Mouse (Mus musculus) forebrain, embryonic 12.5 days (tissue): Measurements from ENCODE around the gene Rps21. TPM values are rescaled to one million over a fixed set of nuclear protein-coding genes. Genes with fewer than 3 reads are reported as not detected.

ENCODE experiments used
- ATAC-seq: fragments of 200-750 bp; cut with Nextera tagmentation; 2 replicates; pipeline ENCODE4 v1.8.0; 2017; ENCODE audit warnings: moderate TSS enrichment; ENCODE audit not compliant: low FRiP score
- H3K27ac ChIP-seq: fragments of 300-500 bp; sonication (generic); 2 replicates; pipeline ENCODE4 v1.5.1; 2016; ENCODE audit warnings: mild to moderate bottlenecking
- H3K27me3 ChIP-seq: fragments of 300-500 bp; sonication (generic); 2 replicates; pipeline ENCODE4 v1.6.1; 2016; ENCODE audit warnings: mild to moderate bottlenecking
- H3K36me3 ChIP-seq: fragments of 300-500 bp; sonication (generic); replicated peaks from 2 replicates; pipeline ENCODE4 v1.6.1; 2016; ENCODE audit warnings: mild to moderate bottlenecking
- H3K4me1 ChIP-seq: fragments of 300-500 bp; sonication (generic); 2 replicates; pipeline ENCODE4 v1.6.1; 2016
- H3K4me2 ChIP-seq: fragments of 300-500 bp; sonication (generic); 2 replicates; pipeline ENCODE4 v1.6.1; 2016; ENCODE audit warnings: mild to moderate bottlenecking, moderate library complexity
- H3K4me3 ChIP-seq: fragments of 300-500 bp; sonication (generic); replicated peaks from 2 replicates; pipeline ENCODE4 v1.5.1; 2016; ENCODE audit warnings: mild to moderate bottlenecking
- H3K9ac ChIP-seq: fragments of 300-500 bp; sonication (generic); 2 replicates; pipeline ENCODE4 v1.6.1; 2016; ENCODE audit warnings: mild to moderate bottlenecking
- H3K9me3 ChIP-seq: fragments of 300-500 bp; sonication (generic); 2 replicates; pipeline ENCODE4 v1.6.1; 2016
- WGBS: fragments of 180-500 bp; shearing (Covaris S2); methylation state at CpG from one replicate; pipeline ENCODE4 v1.1.7; 2016; 5-methylcytosine and 5-hydroxymethylcytosine counted together
- polyA plus RNA-seq: library from polyadenylated mRNA; unstranded; fragments of >200 nt; fragmentation: Nextera tagmentation; extraction: Ambion mirVana; gene quantifications from 2 replicates; pipeline ENCODE4 v1.2.1, GENCODE M21; 2016

The Rps21 gene
- polyA plus RNA-seq, 1 experiment from 2014 or later, result 488 TPM

DNA sequence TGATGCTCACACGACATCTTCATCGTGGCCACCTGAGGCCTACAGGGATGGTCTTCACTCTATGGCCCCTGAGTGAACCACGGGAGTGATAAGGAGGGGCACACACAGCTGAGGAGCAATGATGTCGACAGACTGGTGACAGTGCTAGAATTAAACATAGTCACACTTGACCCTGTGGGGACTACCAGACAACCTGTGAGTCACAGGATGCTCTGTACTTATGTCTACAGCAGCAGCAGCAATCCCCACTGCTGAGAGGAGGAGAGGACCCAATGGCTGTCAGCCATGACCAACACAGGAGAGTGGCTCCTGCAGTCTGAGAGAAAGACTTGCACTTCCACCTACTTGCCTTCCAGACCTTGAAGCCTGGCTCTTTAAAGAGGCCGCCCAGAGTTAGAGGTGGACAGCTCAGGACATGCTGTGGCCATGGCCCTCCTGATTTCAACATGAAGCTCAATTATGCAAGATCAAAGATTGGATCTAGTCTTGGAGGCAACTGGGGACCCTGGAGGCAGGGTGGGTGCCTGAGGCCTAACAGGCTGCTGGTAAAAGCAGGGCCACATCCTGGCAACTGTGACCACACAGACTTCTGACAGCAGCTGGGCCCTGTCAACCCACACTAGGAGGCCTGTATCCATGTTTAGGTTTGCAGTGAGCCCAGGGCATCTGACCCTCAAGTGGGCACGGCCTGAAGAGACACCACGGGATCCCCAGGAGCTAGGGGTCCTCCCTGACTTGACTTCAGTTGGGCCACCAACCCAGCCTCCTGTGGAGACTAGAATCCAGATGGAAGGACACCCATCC is 23.9 kb upstream of the Rps21 start:
- H3K9ac ChIP-seq, result no peak overlapping the region
- peaks cover 12% of the 10 kb centered on the region for H3K4me1 ChIP-seq
- H3K4me3 ChIP-seq, result no peak overlapping the region
- no peaks in the 10 kb centered on the region for H3K9me3 ChIP-seq
- no peaks in the 10 kb centered on the region for H3K36me3 ChIP-seq
- no peak for ATAC-seq
- no peak overlapping the region for H3K4me2 ChIP-seq
- WGBS, result 82% methylated on average over 7 of the region's 7 CpGs
- peaks cover 2% of the 10 kb centered on the region; the same call in 1 of the 2 replicates for H3K27me3 ChIP-seq
- H3K27ac ChIP-seq, result no peak overlapping the region

DNA sequence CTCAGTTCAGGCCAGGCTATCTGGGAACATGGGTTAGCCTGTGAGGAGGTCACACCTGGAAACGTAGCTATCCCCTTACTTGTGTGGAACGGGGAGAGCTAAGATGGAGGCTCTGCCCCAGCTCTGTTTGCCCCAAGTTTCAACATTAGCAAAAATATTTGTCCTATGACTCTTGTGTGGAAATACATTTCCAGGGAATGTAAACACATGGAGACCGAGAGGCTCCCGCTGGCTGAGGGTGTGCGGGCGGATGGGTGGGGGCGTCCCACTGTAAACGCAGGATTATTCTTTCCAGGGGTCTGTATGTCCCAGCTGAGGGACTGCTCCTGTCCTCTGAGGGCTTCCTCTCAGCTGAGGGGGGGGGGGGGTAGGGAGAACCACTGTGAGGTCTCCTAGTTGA is 22.8 kb upstream of the Rps21 start:
- no peak overlapping the region for H3K27ac ChIP-seq
- H3K9ac ChIP-seq, result no peak overlapping the region
- H3K9me3 ChIP-seq, result no peaks in the 10 kb centered on the region
- no peak overlapping the region for H3K4me3 ChIP-seq
- no peak for ATAC-seq
- no peaks in the 10 kb centered on the region for H3K36me3 ChIP-seq
- no peaks in the 10 kb centered on the region; the same call in 1 of the 2 replicates for H3K27me3 ChIP-seq
- 92% methylated on average over 8 of the region's 8 CpGs for WGBS
- no peak overlapping the region for H3K4me2 ChIP-seq
- H3K4me1 ChIP-seq, result peaks cover 7% of the 10 kb centered on the region

DNA sequence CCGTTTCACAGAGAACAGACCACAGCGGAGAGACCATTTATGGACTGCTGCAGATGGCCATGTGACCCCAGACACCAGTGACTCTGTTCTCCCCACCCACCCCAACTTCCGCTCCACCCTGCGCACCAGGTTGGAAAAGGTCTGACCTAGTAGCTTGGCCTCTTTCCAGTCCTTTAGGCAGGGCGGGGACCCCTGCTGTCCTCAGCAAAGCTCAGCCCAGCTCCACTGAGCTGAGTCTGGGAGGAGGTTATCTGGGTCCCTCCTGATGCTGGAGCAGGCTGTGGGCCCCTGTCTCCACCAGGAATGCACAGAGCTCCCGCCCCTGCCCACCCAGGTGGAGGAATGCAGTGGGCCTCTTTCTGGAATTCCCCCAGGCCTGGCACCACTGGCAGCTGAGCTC is 22.2 kb upstream of the Rps21 start:
- 63% methylated on average over 6 of the region's 6 CpGs for WGBS
- Histone ChIP-seq H3K4me1 (peaks cover 7% of the 10 kb centered on the region), H3K9me3 (no peaks in the 10 kb centered on the region), H3K27me3 (no peaks in the 10 kb centered on the region; the same call in 1 of the 2 replicates), H3K4me3 (no peak overlapping the region), H3K36me3 (no peaks in the 10 kb centered on the region), H3K27ac (no peak overlapping the region), H3K4me2 (no peak overlapping the region), H3K9ac (no peak overlapping the region)
- ATAC-seq, result no peak

DNA sequence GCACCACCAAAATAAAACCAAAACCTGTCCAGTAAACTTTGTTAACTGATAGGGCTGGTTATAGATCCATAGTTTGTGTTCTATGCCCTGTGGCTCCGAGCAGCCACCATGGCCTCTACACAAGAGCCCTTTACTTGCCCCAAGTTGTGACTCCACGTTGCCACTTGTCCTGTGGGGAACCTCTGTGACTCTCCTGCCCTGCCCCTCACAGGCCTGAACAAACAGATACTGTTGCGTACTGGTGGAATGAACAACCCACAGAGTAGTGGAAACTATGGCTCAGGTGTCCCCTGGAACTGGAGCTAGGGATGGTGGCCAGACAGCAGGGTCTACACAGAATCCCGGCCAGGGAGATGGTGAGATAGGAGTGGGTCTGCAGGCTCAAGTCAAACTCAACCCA is 21.4 kb upstream of the Rps21 start:
- Histone ChIP-seq H3K36me3 (no peaks in the 10 kb centered on the region), H3K27me3 (no peaks in the 10 kb centered on the region; the same call in 1 of the 2 replicates), H3K4me3 (no peak overlapping the region), H3K27ac (no peak overlapping the region), H3K9me3 (no peaks in the 10 kb centered on the region), H3K4me2 (no peak overlapping the region), H3K4me1 (peaks cover 7% of the 10 kb centered on the region), H3K9ac (no peak overlapping the region)
- no peak for ATAC-seq
- WGBS, result 88% methylated on average over 4 of the region's 4 CpGs

DNA sequence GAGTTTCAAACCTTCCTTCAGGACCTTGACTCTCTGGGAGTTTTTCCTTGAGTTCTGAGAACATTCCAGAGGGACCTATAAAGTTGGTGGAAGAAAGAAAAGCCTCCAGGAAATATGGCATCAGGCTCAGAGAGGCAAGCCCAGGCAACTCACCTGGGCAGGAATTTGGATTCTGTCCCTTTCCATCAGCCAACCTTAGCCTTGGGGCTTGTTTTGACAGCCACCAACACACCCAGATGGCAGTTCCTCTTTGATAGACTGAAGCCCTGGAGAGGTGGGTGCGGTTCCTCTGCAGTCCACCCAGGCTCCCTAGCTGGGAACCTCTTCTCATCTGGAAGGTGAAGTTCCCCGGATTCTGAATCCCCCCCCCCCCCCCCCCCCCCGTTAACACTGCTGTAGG is 20.7 kb upstream of the Rps21 start:
- H3K4me2 ChIP-seq, result no peak overlapping the region

DNA sequence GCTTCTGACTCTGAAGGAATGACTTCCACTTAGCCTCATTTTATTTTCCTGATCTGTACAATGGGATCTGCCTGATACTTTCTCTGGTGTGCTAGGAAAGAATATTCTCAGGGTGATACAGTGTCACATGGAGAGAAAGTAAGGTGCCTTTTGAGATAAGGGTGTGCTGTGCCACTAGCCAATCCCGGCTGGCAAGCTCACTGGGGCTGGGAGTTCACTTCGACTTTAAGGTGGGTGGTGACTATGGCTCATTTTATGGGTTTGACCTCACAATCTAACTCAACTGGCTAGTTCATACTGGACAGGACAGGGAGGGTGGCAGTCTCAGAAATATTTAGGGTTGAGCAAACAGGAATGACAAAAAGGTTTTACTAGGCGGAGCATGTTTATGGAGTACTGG is 20.2 kb upstream of the Rps21 start:
- H3K27me3 ChIP-seq, result no peaks in the 10 kb centered on the region; the same call in 1 of the 2 replicates
- ATAC-seq, result no peak
- H3K36me3 ChIP-seq, result no peaks in the 10 kb centered on the region
- H3K9me3 ChIP-seq, result no peaks in the 10 kb centered on the region
- no peak overlapping the region for H3K4me3 ChIP-seq
- WGBS, result 89% methylated on average over 3 of the region's 3 CpGs
- no peak overlapping the region for H3K9ac ChIP-seq
- no peak overlapping the region for H3K4me2 ChIP-seq
- H3K27ac ChIP-seq, result no peak overlapping the region
- H3K4me1 ChIP-seq, result peaks cover 7% of the 10 kb centered on the region

More for the DNA sequence above, 20.7 kb upstream of the Rps21 start:
- Histone ChIP-seq H3K4me1 (peaks cover 7% of the 10 kb centered on the region), H3K4me3 (no peak overlapping the region), H3K27me3 (no peaks in the 10 kb centered on the region; the same call in 1 of the 2 replicates), H3K9me3 (no peaks in the 10 kb centered on the region), H3K27ac (no peak overlapping the region), H3K36me3 (no peaks in the 10 kb centered on the region), H3K9ac (no peak overlapping the region)
- ATAC-seq, result no peak
- 54% methylated on average over 3 of the region's 3 CpGs for WGBS

DNA sequence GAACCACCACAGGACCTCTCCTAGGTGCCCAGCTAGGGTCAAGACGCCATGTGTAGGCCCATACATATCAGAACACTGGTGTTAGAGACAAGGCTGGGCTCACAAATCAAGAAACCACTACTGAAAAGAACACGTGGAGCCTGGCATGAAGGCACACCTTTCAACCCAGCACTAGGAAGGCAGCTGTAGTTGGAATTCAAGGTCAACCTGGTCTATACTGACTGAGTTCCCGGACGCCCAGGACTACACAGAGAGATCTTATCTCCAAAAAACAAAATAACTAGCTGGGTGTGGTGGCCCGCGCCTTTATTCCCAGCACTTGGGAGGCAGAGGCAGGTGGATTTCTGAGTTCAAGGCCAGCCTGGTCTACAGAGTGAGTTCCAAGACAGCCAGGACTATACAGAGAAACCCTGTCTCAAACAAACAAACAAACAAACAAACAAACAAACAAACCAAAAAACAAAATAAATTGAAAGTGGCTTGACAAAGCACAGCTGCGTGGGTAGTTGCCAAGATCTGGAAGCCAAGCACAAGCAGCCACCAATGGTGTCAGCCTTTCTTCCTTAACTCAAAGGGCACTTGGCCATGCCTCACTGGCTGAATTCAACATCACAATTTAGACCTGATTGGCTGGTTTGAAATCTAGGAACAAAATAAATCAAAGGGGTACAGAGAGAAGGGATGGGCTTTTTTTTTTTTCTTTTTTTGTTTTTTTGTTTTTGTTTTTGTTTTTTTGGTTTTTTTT is 19.4 kb upstream of the Rps21 start:
- WGBS, result 92% methylated on average over 7 of the region's 7 CpGs
- no peak for ATAC-seq

DNA sequence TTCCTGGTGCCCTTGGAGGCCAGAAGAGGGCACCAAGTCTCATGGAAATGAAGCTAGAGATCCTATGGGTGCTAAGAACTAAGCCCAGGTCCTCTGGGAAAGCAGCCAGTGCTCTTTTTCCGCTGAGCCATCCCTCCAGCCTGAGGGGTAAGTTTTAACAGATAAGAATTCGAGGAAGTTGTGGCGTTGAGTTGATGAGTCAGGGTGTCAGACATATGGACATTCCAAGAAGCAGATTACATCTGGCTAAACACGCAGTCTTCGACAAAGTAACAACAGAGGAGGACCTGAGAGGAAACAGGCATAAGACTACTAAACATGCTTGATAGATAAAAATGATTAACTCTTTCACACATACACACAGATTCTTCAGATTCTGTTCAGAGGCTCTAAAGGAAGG is 18.6 kb upstream of the Rps21 start:
- Histone ChIP-seq H3K4me3 (no peak overlapping the region), H3K36me3 (no peaks in the 10 kb centered on the region), H3K9ac (no peak overlapping the region), H3K9me3 (no peaks in the 10 kb centered on the region), H3K27me3 (no peaks in the 10 kb centered on the region; the same call in 1 of the 2 replicates), H3K27ac (no peak overlapping the region), H3K4me1 (peaks cover 7% of the 10 kb centered on the region), H3K4me2 (no peak overlapping the region)
- no peak for ATAC-seq
- WGBS, result 92% methylated on average over 5 of the region's 5 CpGs

More for the DNA sequence above, 19.4 kb upstream of the Rps21 start:
- H3K9ac ChIP-seq, result no peak overlapping the region
- no peak overlapping the region for H3K4me2 ChIP-seq
- peaks cover 7% of the 10 kb centered on the region for H3K4me1 ChIP-seq
- H3K9me3 ChIP-seq, result no peaks in the 10 kb centered on the region
- H3K36me3 ChIP-seq, result no peaks in the 10 kb centered on the region
- no peak overlapping the region for H3K4me3 ChIP-seq
- H3K27ac ChIP-seq, result no peak overlapping the region
- H3K27me3 ChIP-seq, result no peaks in the 10 kb centered on the region; the same call in 1 of the 2 replicates

DNA sequence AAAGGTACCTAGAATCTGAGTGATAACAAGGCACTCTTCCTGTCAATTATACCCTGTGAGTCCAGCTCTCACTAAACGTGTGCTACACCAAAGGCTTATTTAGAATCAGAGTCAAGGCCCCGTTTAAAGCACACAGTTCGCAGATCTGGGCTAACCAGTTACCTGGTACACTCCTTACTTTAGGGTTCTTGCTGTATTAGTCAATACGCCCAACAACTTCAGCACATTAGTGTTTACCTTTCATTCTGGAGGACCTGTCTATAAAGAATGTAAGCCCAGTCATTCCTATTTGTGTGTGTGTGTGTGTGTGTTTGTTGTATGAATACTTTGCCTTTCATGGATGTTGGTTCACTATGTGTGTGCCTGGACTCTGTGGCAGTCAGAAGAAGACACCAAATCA is 14.1 kb upstream of the Rps21 start:
- Histone ChIP-seq H3K4me3 (no peak overlapping the region), H3K9me3 (no peaks in the 10 kb centered on the region), H3K4me2 (no peak overlapping the region), H3K36me3 (no peaks in the 10 kb centered on the region), H3K4me1 (no peaks in the 10 kb centered on the region), H3K27me3 (no peaks in the 10 kb centered on the region), H3K9ac (no peak overlapping the region), H3K27ac (no peak overlapping the region)
- ATAC-seq, result no peak
- 90% methylated on average over 4 of the region's 4 CpGs for WGBS

DNA sequence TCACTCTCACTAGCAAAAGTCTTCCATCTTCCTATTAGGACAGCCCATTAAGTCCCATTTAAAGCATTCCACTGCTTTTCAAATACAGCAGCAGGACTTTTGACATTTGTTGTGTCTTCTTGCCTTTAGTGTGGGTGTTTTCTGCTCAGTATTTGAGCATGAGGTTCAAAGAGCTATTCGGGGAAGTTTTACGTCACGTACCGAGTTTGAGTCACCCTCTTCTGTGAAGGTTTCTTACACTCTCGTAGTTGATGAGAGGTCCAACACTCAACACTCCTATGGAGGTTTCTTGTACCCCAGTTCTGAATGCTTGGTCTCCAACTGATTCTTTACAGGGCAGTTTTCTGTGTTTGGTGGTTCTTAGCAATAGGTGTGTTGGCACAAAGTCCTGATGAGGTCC is 9.3 kb upstream of the Rps21 start:
- H3K4me2 ChIP-seq, result no peak overlapping the region
- no peak for ATAC-seq
- no peaks in the 10 kb centered on the region for H3K27me3 ChIP-seq
- no peak overlapping the region for H3K27ac ChIP-seq
- H3K4me1 ChIP-seq, result peaks cover 9% of the 10 kb centered on the region
- H3K4me3 ChIP-seq, result no peak overlapping the region
- no peaks in the 10 kb centered on the region for H3K9me3 ChIP-seq
- H3K36me3 ChIP-seq, result no peaks in the 10 kb centered on the region
- no peak overlapping the region for H3K9ac ChIP-seq
- 94% methylated on average over 5 of the region's 5 CpGs for WGBS

DNA sequence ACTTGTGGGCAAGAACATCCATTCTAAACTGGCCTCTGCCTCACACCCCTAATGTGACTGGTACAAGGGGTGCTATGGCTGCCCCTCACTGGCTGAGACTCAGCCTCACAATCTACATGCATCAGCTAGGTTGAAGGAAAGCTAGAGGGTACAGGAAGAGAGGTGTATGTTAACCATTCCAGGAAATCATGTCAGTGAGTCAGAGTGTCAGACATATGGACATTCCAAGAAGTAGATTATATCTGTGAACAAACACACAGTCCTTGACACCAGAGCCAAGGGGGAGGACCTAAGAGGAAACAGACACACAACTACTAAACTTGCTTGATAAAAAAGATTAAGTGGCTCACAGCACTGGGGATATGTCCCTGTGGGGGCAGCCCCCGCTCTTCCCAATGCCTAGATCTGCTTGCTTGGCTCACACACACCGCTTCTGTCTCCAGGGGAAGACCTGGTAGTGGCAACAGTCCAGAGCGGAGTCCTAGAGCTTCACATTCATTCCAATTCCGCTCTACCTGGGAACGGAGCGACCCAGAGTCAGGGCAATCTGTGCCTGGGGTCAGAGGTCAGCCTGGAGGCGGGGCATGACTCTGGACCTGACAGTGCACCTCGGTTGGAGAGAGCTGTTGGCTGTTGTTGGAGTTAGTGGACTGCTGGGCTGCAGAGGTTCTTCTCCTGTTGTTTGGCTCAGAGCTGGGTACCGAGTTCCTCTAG is 8.1 kb upstream of the Rps21 start:
- WGBS, result 67% methylated on average over 9 of the region's 9 CpGs
- Histone ChIP-seq H3K4me2 (no peak overlapping the region), H3K27ac (no peak overlapping the region), H3K9ac (no peak overlapping the region), H3K4me1 (peaks cover 9% of the 10 kb centered on the region), H3K36me3 (no peaks in the 10 kb centered on the region), H3K4me3 (no peak overlapping the region), H3K27me3 (no peaks in the 10 kb centered on the region), H3K9me3 (no peaks in the 10 kb centered on the region)
- ATAC-seq, result no peak

DNA sequence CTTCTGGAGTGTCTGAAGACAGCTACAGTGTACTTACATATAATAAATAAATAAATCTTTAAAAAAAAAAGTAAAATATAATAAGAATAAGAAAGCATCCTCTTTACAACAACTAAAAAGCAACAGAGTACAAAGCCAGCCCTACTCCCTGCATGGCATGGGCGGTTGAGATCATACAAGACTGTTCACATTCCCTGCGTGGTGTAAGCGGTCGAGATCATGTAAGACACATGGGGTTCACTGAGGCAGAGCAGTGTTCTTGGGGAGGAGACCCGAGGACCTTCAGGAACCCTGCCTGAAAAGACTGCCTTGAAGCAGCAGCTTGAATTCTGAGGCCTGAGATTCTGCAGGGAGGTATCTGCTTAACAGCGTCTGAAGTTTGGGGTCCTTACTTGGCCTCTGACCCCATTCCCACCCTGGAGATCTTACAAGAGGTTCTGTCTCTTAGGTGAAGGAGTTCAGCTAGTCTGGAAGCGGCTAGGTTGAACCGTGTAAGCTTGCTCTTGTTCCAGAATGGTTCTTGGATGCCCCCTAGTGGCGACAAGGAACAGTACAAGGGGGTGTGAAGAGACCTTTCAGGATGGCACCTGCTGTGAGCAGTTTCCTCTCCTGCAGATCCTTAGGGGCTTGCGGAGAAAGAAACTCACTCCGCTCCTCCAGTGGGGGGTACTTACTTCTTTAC is 6.1 kb upstream of the Rps21 start:
- Histone ChIP-seq H3K4me2 (no peak overlapping the region), H3K27me3 (no peaks in the 10 kb centered on the region), H3K9me3 (no peaks in the 10 kb centered on the region), H3K4me1 (peaks cover 13% of the 10 kb centered on the region), H3K27ac (no peak overlapping the region), H3K4me3 (no peak overlapping the region), H3K9ac (no peak overlapping the region), H3K36me3 (no peaks in the 10 kb centered on the region)
- ATAC-seq, result peak; percentile 89
- WGBS, result 33% methylated on average over 11 of the region's 11 CpGs
